Mouse (Mus musculus) gonadal fat pad, adult 2 months (tissue): Measurements from ENCODE around the gene Baiap3. TPM values are rescaled to one million over a fixed set of nuclear protein-coding genes. Genes with fewer than 3 reads are reported as not detected.

Experiments
- DNase-seq: peaks from one replicate; pipeline ENCODE4 v3.0.0-alpha.2; 2012; ENCODE audit warnings: low read depth
- polyA plus RNA-seq: library from polyadenylated mRNA; depleted of rRNA; stranded (reverse); fragments of >200 nt; gene quantifications from 2 replicates; pipeline ENCODE4 v1.2.3, GENCODE M21; 2012; rRNA removed

Gene Baiap3
- polyA plus RNA-seq, 1 experiment: 4.3 TPM

DNA sequence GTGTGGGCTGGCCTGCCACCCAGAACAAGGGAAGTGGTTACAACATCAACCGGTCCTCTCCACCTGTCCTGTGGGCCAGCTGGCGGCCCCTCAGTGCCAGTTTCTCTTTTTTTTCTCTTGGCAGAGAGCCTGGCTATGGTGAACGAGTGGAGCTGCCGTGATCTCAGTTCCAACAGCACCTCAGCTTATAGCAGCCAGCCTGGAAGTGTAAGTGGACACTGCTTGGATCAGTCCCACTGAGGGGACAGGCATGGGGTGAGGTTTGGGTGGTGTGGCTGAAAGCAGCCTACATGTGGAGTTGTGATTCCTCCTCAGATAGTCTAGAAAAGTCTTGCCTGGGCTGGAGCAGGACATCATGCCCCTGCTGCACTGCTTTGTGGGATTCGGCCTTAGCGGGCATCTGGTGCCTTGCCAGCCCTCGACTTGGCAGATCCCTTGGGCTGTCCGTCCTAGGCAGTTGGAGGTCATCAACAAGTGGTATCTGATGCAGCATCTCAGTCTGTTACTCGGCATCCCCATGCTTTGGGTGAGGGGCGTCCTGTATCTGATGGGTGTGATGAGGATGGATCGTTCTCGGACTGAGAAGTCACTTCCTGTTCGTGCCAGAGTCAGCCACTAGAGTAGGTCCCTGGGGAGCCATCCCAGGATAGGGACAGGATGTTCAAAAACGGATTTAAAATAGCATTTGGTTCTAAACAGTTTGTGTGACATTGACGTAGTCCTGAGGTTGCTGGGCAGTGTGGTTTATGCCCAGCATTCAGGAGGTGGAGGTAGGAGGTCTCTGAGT, 45.3 kb downstream of the Baiap3 start:
- no peak for DNase-seq

DNA sequence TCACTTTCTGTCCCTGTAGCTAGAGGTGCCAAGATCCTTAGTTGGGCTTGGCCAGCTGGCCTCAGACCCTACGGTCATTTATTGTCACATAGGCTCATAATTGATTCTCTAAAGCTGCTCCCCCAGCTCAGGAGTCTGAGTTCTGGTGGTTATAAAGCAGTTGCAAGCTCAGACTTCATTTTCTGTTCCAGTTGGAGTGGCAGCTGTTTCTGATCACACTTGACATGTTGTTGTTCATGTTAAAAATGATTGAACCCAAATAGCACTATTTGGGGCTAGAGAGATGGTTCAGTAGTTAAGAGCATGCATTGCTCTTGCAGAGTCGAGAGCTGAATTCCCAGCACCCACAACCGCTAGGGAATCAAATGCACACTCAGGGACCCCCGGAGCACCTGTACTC, 46.2 kb downstream of the Baiap3 start:
- DNase-seq: no peak

DNA sequence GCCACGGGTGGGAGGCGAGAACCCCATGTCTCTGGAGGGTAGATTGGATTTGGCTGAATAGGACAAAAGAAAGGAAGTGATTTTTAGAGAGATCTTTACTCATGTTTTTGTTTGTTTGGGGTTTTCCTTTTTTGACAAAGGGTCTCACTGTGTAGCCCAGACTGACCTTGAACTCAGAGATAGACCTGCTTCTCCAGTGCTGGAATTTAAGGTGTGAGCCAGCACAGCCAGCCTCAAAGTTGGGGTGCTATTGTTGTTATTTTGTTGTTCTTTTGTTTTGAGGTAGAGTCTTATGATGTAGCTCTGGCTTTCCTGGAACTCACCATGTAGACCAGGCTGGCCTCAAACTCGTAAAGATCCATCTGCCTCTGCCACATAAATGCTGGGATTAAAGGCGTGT, 53.8 kb downstream of the Baiap3 start:
- DNase-seq: no peak

Other genes starting within 250 kb of the Baiap3 start
- gene Cramp1l, start 240.6 kb downstream of the Baiap3 start, polyA plus RNA-seq: 18.2 and 19.6 TPM in 2 replicates
- gene Ift140, start 240.3 kb downstream of the Baiap3 start, polyA plus RNA-seq: 15.9 and 17.7 TPM in 2 replicates
- gene Tmem204, start 172.8 kb downstream of the Baiap3 start, polyA plus RNA-seq: 37.6 and 53.0 TPM in 2 replicates
- 17.3 and 25.3 TPM in 2 replicates for gene Telo2, start 140.4 kb downstream of the Baiap3 start, polyA plus RNA-seq
- gene Ptx4, start 135.6 kb downstream of the Baiap3 start, polyA plus RNA-seq: 0.15 and 0.18 TPM in 2 replicates
- 82.7 and 93.5 TPM in 2 replicates for gene Clcn7, start 123.0 kb downstream of the Baiap3 start, polyA plus RNA-seq
- gene Ccdc154, start 93.9 kb downstream of the Baiap3 start, polyA plus RNA-seq: 0.04 TPM in 1 of 2 replicates, not detected in the other
- gene Gm38655, start 80.9 kb downstream of the Baiap3 start, polyA plus RNA-seq: 0.24 and 0.57 TPM in 2 replicates
- gene BC003965, start 71.8 kb downstream of the Baiap3 start, polyA plus RNA-seq: 9.5 and 10.5 TPM in 2 replicates
- gene Unkl, start 68.0 kb downstream of the Baiap3 start, polyA plus RNA-seq: 14.8 and 17.1 TPM in 2 replicates
- 58.7 and 60.3 TPM in 2 replicates for gene Gnptg, start 16.2 kb downstream of the Baiap3 start, polyA plus RNA-seq
- 21.5 and 24.7 TPM in 2 replicates for gene Tsr3, start 16.2 kb downstream of the Baiap3 start, polyA plus RNA-seq
- 136 and 144 TPM in 2 replicates for gene Ube2i, start 18.3 kb upstream of the Baiap3 start, polyA plus RNA-seq
- gene Prss34, start 42.0 kb upstream of the Baiap3 start, polyA plus RNA-seq: 0.34 and 0.42 TPM in 2 replicates
- gene Prss28, start 52.3 kb upstream of the Baiap3 start, polyA plus RNA-seq: not detected in 2 replicates
- gene Prss29, start 62.3 kb upstream of the Baiap3 start, polyA plus RNA-seq: 0.27 TPM in 1 of 2 replicates, not detected in the other
- gene Tpsab1, start 89.2 kb upstream of the Baiap3 start, polyA plus RNA-seq: 0.32 and 0.44 TPM in 2 replicates
- gene Tpsb2, start 109.9 kb upstream of the Baiap3 start, polyA plus RNA-seq: 4.3 and 9.6 TPM in 2 replicates
- 0.25 TPM in 1 of 2 replicates, not detected in the other for gene Tpsg1, start 112.9 kb upstream of the Baiap3 start, polyA plus RNA-seq
- gene Cacna1h, start 177.4 kb upstream of the Baiap3 start, polyA plus RNA-seq: 8.9 and 15.1 TPM in 2 replicates
- gene Tekt4, start 198.3 kb upstream of the Baiap3 start, polyA plus RNA-seq: 3.0 and 4.3 TPM in 2 replicates
- gene Sstr5, start 240.9 kb upstream of the Baiap3 start, polyA plus RNA-seq: 0.08 TPM in 1 of 2 replicates, not detected in the other